Comparison of ENCODE assay signal across 8 mouse cellular contexts in genomic region chr6:52936995-52937394, GRCm38 (mm10).
DNase-seq lines count a peak whose midpoint lies in the region; ATAC-seq lines count a peak whose summit lies in the region.

No protein-coding gene starts in this region.

- H3K36me3 ChIP-seq in stomach, embryonic 14.5 days (ENCODE audit: control insufficient read depth, insufficient read depth, low read length) = no peaks in the 10 kb centered on the region
- no peaks in the 10 kb centered on the region for H3K36me3 ChIP-seq in midbrain, embryonic 16.5 days (ENCODE audit: control insufficient read depth, insufficient read depth, low read length)
- H3K36me3 ChIP-seq in neural tube, embryonic 15.5 days = no peaks in the 10 kb centered on the region

- no peak overlapping the region for H3K4me3 ChIP-seq in stomach, embryonic 14.5 days (ENCODE audit: low read depth, low read length)
- no peak overlapping the region for H3K4me3 ChIP-seq in midbrain, embryonic 16.5 days (ENCODE audit: low read depth, low read length)
- H3K4me3 ChIP-seq in neural tube, embryonic 15.5 days (replicated peaks) = no peak overlapping the region

- H3K4me1 ChIP-seq in stomach, embryonic 14.5 days (ENCODE audit: control insufficient read depth, insufficient read depth, low read length) = 0 out of 2 replicates have a peak, but pooled peaks cover 2% of the 10 kb centered on the region
- peaks cover 3% of the 10 kb centered on the region; the same call in 1 of the 2 replicates for H3K4me1 ChIP-seq in midbrain, embryonic 16.5 days (ENCODE audit: control insufficient read depth, insufficient read depth, low read length)
- peaks cover 13% of the 10 kb centered on the region for H3K4me1 ChIP-seq in neural tube, embryonic 15.5 days

- no peaks in the 10 kb centered on the region for H3K9me3 ChIP-seq in stomach, embryonic 14.5 days (ENCODE audit: control insufficient read depth, low read depth, low read length)
- no peaks in the 10 kb centered on the region for H3K9me3 ChIP-seq in midbrain, embryonic 16.5 days (replicated peaks; ENCODE audit: control insufficient read depth, low read length, poor library complexity, severe bottlenecking)
- no peaks in the 10 kb centered on the region for H3K9me3 ChIP-seq in neural tube, embryonic 15.5 days (replicated peaks)

- peak overlapping the region; percentile 24; the same call in 1 of the 2 replicates for H3K27ac ChIP-seq in stomach, embryonic 14.5 days (ENCODE audit: low read length)
- no peak overlapping the region for H3K27ac ChIP-seq in midbrain, embryonic 16.5 days (ENCODE audit: low read length)
- H3K27ac ChIP-seq in neural tube, embryonic 15.5 days (replicated peaks) = no peak overlapping the region

- H3K9ac ChIP-seq in stomach, embryonic 14.5 days (replicated peaks; ENCODE audit: low read depth, low read length) = no peak overlapping the region
- no peak overlapping the region for H3K9ac ChIP-seq in midbrain, embryonic 16.5 days (ENCODE audit: low read depth, low read length)
- no peak overlapping the region for H3K9ac ChIP-seq in neural tube, embryonic 15.5 days (replicated peaks)

- ATAC-seq in stomach, embryonic 14.5 days (ENCODE audit: insufficient number of reproducible peaks, insufficient read depth, low FRiP score, low read depth) = no peak
- ATAC-seq in midbrain, embryonic 16.5 days = no peak
- ATAC-seq in neural tube, embryonic 15.5 days (ENCODE audit: low FRiP score) = no peak

- peak; percentile 91 for DNase-seq in heart, adult 11 months
- no peak for DNase-seq in heart, postnatal 25 days (ENCODE audit: low spot score)
- DNase-seq in right cerebral cortex, adult 18-20 months = peak; percentile 42
- no peak for DNase-seq in right cerebral cortex, postnatal 36 days (ENCODE audit: low spot score in 2 of 2)
- DNase-seq in heart, postnatal 10 days = peak; percentile 71 to 72

- H3K27me3 ChIP-seq in stomach, embryonic 14.5 days (ENCODE audit: control insufficient read depth, insufficient read depth, low read length) = no peaks in the 10 kb centered on the region
- no peaks in the 10 kb centered on the region for H3K27me3 ChIP-seq in midbrain, embryonic 16.5 days (ENCODE audit: control insufficient read depth, insufficient read depth, low read depth, low read length)
- no peaks in the 10 kb centered on the region for H3K27me3 ChIP-seq in neural tube, embryonic 15.5 days (replicated peaks)

- intact Hi-C loops in heart, postnatal 25 days (cut with DNase I) = no loop called here
- intact Hi-C loops in heart, postnatal 10 days (cut with DNase I) = no loop called here

- 35% methylated on average over 10 of the region's 10 CpGs for WGBS in stomach, embryonic 14.5 days
- 48% methylated on average over 10 of the region's 10 CpGs for WGBS in midbrain, embryonic 16.5 days
- WGBS in neural tube, embryonic 15.5 days = 34% methylated on average over 10 of the region's 10 CpGs

- H3K4me2 ChIP-seq in stomach, embryonic 14.5 days (replicated peaks; ENCODE audit: low read depth, low read length) = no peak overlapping the region
- no peak overlapping the region for H3K4me2 ChIP-seq in midbrain, embryonic 16.5 days (ENCODE audit: low read length)
- H3K4me2 ChIP-seq in neural tube, embryonic 15.5 days = no peak overlapping the region

Comparison
In these comparisons a context has a peak if more than half of its experiments do, and no peak if none do; other contexts are left out.
1. DNase-seq: peak in heart, adult 11 months (single experiment), right cerebral cortex, adult 18-20 months (single experiment) and heart, postnatal 10 days (2 of 2); none in heart, postnatal 25 days (single experiment) and right cerebral cortex, postnatal 36 days (0 of 2).